Mouse (Mus musculus) liver, adult 2 months (tissue): ENCODE measurements around the gene Erg.

Experiments used
- CTCF ChIP-seq: fragments of 200-500 bp; IDR thresholded peaks from 2 replicates; pipeline ENCODE4 v1.5.1; 2011; ENCODE audit warnings: low read depth, low read length, control low read depth
- POLR2A ChIP-seq: fragments of 200-500 bp; IDR thresholded peaks from 2 replicates; pipeline ENCODE4 v1.6.1; 2011; ENCODE audit warnings: low read length, control low read depth; ENCODE audit not compliant: insufficient read depth; ENCODE audit errors: extremely low read depth

GRCm38 (mm10) chr16:95372960-95373359 lies 213.4 kb downstream of the Erg start:
- TF ChIP-seq POLR2A = no peak
- no peak for TF ChIP-seq CTCF
